In the genomic region with DNA sequence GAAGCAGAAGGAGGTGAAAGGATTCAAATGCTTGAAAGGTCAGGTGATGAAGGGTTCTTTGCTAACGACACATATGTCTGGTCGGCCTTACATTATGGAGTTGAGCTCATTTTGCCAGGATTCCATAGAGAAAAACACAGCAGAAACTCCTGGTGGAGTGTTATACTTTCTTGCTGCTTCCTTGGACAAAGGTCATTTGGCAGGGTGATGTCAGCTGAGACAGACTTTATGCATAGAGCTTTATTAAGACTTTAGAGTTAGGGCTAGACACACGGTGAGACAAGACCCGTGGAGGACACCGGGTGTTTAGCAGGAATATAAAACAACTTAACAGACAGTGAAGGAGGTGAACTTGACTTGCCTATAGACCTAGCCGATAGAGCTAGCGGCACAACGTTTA, we compare ENCODE assay signal across 24 mouse cellular contexts.
"Had no signal": no experiment of that assay in that cellular context is flagged by ENCODE, and none has a peak within 500 bp of the region (broad histone marks: within the 10 kb centered on the region; RNA-seq: fewer than 3 reads in every experiment).

No protein-coding gene starts in this region.

- H3K36me3 ChIP-seq: hindbrain, embryonic 10.5 days; hindbrain, embryonic 12.5 days; intestine, embryonic 15.5 days; limb, embryonic 10.5 days; limb, embryonic 12.5 days; liver, embryonic 15.5 days had no signal

- H3K27ac ChIP-seq: heart, adult 2 months; hindbrain, embryonic 10.5 days; hindbrain, embryonic 12.5 days; hindbrain, embryonic 14.5 days; intestine, embryonic 15.5 days; kidney, postnatal 0 days; layer of hippocampus, adult 2 months; left cerebral cortex, adult 2 months; limb, embryonic 10.5 days; limb, embryonic 12.5 days; liver, embryonic 15.5 days had no signal

- DNase-seq: forebrain, postnatal 0 days; gastrocnemius, postnatal 14 days; gastrocnemius, postnatal 36 days; heart, adult 11 months; heart, adult 2 months; heart, postnatal 10 days; heart, postnatal 4 days; kidney, postnatal 4 days; liver; liver, postnatal 0 days had no signal

- H3K27me3 ChIP-seq: hindbrain, embryonic 12.5 days; intestine, embryonic 15.5 days; limb, embryonic 12.5 days; liver, embryonic 15.5 days had no signal

- H3K4me2 ChIP-seq: heart, embryonic 11.5 days; hindbrain, embryonic 12.5 days; hindbrain, embryonic 14.5 days; intestine, embryonic 15.5 days; limb, embryonic 12.5 days; liver, embryonic 11.5 days; liver, embryonic 15.5 days had no signal

- H3K4me3 ChIP-seq: heart, adult 2 months; hindbrain, embryonic 10.5 days; hindbrain, embryonic 12.5 days; intestine, embryonic 15.5 days; layer of hippocampus, adult 2 months; left cerebral cortex, adult 2 months; limb, embryonic 10.5 days; limb, embryonic 12.5 days; liver, embryonic 15.5 days had no signal

- H3K9ac ChIP-seq: forebrain, postnatal 0 days; hindbrain, embryonic 12.5 days; hindbrain, embryonic 14.5 days; intestine, embryonic 15.5 days; limb, embryonic 12.5 days; liver, embryonic 15.5 days; liver, postnatal 0 days had no signal

- H3K4me1 ChIP-seq: hindbrain, embryonic 10.5 days; hindbrain, embryonic 12.5 days; limb, embryonic 10.5 days; limb, embryonic 12.5 days had no signal

- H3K9me3 ChIP-seq: hindbrain, embryonic 10.5 days; hindbrain, embryonic 12.5 days; intestine, embryonic 15.5 days; limb, embryonic 10.5 days; limb, embryonic 12.5 days; liver, embryonic 15.5 days had no signal

- ATAC-seq: forebrain, postnatal 0 days; hindbrain, embryonic 16.5 days; inflammation-experienced regulatory T-cells, adult 6 months; intestine, embryonic 15.5 days; liver, postnatal 0 days had no signal
